Mouse (Mus musculus) spleen, embryonic (tissue): ENCODE data around the gene Eef2k.

ENCODE experiments used
- CTCF ChIA-PET: fragments of 350-600 bp; sonication (Branson Sonifier 250); formaldehyde crosslinking; loops from one replicate; lab custom pipeline; 2022; lab: Charles Lee

Eef2k gene

DNA sequence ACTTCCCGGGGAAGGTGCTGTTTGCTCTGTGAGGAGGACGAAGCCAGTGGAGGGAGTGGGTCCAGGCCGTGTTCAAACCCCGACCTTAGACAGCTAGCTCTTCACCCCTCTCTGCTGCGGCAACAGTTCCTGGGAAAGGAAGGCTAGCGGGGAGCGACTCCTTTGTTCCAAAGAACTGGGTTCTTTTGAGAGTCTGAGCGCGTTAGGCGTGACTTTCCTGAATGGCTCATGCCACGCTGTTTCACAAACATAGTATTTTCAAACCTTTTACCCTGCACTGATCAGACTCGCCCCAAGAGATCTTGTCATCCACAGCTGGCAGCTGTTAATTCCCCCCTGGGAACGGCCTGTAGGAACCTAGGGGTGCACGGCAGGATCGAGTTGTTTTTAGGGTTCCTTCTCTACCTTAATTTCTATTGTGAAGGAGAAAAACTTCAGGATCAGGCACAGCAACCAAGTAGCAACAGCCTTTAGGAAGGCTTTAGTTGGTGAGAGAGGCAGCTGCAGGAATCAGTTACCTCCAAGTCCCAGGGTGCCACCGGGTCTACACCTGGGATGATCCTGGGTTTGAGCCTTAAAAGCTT lies 1.3 kb downstream of the Eef2k start:
- CTCF ChIA-PET, result interaction anchor here (1.0 kb wide), 1 partner anchor 11 kb away, joined by 3 read pairs; no protein-coding TSS in a partner anchor

GRCm38 (mm10) chr7:120844689-120845088 lies 2.1 kb downstream of the Eef2k start:
- CTCF ChIA-PET, result interaction anchor here (0.8 kb wide), 1 partner anchor 37 kb away, joined by 3 read pairs; no protein-coding TSS in a partner anchor

DNA sequence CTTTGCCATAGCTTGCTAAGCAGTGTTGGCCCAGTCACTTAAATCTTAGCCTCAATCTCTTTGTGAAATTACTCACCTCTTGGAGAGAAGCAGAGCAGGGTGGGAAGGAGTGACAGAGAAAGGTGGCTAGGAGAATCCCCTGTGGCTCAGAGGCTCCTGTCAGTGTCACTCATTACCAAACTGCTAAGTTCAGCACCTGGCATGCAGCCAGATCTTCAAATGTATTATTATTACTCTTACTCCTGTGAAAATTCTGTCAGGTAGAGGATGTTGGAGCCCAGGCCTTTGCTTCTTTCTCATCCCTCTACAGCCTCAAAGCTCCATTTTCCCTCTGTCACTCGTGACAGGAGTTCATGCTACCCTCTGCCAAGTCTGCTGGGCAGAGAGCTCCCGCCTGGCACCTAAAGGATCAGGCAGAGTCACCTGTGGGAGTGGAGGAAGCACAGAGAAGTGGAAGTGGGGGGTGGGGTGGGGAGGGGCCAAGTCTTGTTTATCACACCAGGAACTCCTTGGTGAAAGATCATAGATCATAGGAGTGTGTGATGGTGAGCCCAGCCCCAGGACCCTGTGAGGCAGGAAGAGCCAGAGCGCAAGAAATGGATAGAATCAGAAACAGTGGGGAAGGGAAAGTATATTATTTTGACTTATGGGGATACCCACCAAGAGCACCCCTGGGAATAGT lies 6.3 kb downstream of the Eef2k start:
- CTCF ChIA-PET, result interaction anchor here (0.6 kb wide), 1 partner anchor 952 kb away, joined by 3 read pairs; no protein-coding TSS in a partner anchor

DNA sequence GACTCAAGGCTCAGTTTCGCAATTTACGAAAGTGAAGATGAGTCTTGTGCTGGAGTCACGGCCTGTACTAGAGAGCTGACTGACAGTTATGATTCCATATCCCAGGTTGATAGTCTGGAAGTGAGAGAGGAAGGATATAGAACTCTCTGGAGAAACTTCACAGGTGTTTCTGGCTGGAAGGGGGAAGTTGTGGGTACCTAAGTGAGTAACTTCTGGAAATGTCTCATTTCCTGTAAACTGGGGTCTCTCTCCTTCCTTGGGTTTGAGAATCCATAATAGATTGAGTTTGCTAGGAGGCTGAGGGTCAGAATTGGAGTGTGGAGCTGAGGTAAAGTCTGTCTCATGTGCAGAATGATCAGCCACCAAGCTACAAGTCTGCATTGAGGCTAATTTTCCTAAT lies 7.5 kb downstream of the Eef2k start:
- CTCF ChIA-PET, result interaction anchor here (0.7 kb wide), 1 partner anchor 15 kb away, joined by 11 read pairs; no protein-coding TSS in a partner anchor

GRCm38 (mm10) chr7:120859854-120860253 lies 17.2 kb downstream of the Eef2k start:
- CTCF ChIA-PET, result no interaction called here

- CTCF ChIA-PET, result no interaction called here
Measured at GRCm38 (mm10) chr7:120860799-120861487, 18.3 kb downstream of the Eef2k start.

GRCm38 (mm10) chr7:120861488-120862047 lies 18.9 kb downstream of the Eef2k start:
- CTCF ChIA-PET, result no interaction called here

DNA sequence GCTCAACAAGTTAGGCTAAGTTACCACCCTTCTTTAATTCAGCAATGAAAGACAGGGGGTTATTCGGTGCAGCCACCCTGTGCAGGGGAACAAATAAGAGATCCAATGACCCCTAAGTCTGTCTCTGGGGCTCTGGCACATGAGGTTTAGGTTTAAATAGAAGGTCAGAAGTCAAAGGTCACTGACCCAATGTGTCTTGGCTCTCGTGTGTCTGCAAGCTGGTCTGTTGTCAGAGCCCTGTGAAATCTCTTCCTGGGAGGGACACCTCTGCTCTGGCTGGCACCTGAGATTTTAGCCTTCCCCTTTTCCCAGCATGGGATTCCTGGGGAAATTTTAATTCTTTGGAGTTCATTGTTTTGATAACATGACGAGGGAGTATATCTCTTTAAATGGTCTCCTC lies 19.6 kb downstream of the Eef2k start:
- CTCF ChIA-PET, result no interaction called here

- CTCF ChIA-PET, result no interaction called here
Measured at GRCm38 (mm10) chr7:120862626-120863025, 20.0 kb downstream of the Eef2k start.

- CTCF ChIA-PET, result no interaction called here
Measured at GRCm38 (mm10) chr7:120863476-120863875, 20.8 kb downstream of the Eef2k start.

GRCm38 (mm10) chr7:120865100-120865499 lies 22.5 kb downstream of the Eef2k start:
- CTCF ChIA-PET, result interaction anchor here (0.7 kb wide), 1 partner anchor 18 kb away, joined by 3 read pairs; no protein-coding TSS in a partner anchor

DNA sequence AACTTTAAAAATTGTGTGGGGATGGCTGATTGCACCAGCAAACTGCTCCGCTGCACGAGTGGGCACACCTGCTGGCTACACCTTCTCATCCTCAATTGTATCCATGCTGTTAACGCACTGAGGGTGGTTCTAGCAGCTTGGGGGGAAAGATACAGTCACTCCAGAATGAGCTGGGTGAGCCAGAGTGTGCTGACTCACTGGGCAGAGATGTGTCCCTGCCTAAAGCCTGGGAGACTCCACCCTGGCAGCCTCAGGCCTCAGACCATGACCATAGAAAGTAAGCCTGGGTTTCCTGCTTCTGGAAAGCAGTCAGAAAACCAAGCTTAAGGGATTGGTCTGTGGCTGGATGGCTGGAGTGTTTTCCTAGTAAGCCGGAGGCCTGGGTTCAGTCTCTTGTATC lies 23.2 kb downstream of the Eef2k start:
- CTCF ChIA-PET, result no interaction called here

DNA sequence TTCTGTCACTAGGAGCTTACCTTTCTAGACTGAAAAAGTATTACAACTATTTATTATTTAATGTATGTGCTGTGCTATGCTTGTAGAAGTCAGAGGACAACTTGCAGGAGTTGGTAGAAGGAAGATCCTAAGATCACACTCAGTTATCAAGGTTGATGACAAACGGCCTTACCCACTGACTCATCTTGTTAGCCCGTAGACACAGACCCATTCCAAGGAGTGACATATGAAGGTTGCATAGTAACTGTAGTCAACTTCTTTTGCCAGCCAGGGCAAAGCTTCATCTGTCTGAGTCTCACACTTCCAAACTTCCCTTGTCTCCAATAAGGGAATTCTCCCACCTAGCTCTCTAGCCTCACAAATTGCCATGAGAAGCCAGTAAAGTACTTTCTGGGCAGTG lies 24.1 kb downstream of the Eef2k start:
- CTCF ChIA-PET, result no interaction called here

GRCm38 (mm10) chr7:120867720-120868119 lies 25.1 kb downstream of the Eef2k start:
- CTCF ChIA-PET, result no interaction called here

- CTCF ChIA-PET, result interaction anchor here (0.7 kb wide), 1 partner anchor 30 kb away, joined by 5 read pairs; no protein-coding TSS in a partner anchor
Measured at GRCm38 (mm10) chr7:120869883-120870282, 27.3 kb downstream of the Eef2k start.

DNA sequence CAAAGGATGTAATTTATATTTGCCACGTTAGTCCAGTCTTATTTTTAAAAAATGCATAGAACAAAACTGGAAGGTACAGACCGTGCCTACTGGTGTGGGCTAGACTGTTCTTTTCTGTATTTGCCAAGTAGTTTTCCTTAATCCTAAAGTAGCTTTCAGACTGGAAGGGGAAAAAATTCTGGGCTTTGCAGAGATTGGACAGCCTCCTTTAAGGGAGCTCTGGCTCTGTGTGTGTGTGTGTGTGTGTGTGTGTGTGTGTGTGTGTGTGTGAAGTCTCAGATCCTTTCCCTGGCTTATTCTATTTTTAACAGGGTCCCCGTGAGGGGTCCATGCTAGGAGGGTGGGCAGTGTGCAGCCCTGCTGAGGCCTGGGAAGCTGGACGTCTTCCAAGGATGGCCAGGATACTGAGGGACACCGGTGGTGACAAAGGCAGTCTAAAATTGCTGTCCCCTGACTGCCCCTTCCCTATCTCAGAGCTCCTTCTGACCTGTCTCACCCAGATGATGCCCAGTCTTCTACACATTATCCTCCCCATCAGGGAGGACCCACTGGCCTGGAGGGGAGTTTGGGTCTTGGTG lies 27.9 kb downstream of the Eef2k start:
- CTCF ChIA-PET, result no interaction called here

DNA sequence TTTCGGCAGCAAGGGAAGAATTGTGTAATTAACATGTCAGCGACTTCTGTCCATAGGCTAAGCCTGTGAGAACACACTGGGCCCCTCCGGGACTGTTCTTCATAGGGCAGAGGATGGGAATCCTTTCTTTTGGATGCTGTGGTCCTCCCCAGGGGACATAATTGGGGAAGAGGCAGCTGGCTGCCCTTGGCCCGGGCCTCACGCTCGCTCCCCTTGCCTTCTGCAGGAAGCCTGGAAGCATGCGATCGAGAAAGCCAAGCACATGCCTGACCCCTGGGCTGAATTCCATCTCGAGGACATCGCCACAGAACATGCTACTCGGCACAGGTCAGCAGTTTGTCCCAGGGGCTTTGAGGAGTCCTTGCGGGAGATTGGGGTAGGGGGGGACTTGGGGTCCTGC lies 30.5 kb downstream of the Eef2k start:
- CTCF ChIA-PET, result no interaction called here

- CTCF ChIA-PET, result no interaction called here
Measured at GRCm38 (mm10) chr7:120874021-120874420, 31.4 kb downstream of the Eef2k start.

DNA sequence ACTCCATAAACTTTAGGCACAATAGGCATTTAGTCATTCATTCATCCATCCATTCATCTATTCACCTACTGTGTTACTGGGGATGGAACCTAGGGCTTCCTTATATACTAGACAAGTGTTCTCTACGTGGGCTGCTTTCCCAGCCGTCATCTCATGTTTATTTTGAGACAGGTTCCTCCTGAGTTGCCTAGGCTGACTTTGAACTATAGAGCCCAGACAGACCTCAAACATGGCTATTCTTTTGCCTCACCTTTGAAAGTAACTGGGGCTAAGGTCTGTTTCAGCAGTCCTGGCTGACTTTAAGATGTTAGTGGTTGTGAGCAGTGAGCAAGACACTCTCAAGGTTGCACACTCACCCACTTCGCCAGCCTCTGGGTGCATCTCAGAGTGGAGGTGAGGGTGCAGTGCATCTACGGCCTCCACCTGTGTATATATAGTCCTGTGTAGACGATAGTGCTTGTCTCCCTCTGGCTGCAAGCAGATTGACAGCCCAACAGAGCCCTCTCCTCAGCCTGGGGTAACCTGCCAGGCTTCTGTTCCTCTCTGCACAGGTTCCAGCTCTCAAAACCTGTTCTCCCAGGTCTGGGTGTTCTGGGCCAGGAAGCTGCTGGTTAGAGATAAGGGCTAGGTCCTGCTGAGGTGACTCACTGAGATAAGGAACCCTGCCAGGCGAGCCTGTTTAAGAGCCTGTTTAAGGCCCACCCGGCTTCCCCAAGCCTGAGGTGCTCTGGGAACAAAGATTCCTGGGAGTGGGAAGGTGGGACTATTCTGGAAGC lies 32.3 kb downstream of the Eef2k start:
- CTCF ChIA-PET, result no interaction called here

DNA sequence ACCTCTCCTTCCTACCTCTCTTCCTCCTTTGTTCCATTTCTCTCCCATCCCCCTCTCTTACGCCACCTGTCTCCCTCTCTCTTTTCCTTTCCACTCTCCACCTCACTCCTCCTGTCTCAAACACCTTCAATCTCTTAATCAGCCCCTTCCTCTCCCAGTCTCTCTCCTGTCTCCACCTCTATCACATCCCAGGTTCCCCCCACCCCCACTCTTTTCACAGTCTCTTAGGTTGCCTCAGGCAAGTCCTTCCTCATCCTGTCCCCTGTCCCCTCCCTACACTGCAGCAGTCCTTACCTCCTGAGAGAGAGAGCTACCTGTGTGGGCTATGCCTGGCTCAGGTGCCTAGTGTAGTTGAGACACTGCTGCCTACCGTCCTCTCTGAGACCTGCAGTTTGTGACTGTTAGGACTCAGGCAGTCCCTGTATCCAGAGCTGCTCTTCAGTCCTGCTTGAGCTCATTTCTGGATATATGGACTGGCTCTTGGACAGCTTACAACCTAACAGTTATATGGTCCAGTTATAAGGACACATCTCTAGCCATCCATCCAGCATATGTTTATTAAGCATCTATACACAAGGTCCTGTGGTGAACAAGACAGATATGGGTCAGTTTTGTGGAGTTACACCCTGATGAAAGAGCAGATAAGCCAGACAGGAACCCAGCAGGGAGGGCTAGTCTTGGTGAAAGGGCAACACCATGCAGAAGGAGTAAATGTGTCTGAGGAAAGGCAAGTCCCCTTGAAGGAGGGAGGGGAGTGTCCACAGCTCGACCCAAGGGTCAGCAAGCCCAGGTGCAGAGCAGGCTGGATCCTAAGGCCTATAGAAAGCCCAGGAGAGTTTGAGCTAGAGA lies 33.1 kb downstream of the Eef2k start:
- CTCF ChIA-PET, result no interaction called here
